Mouse (Mus musculus): ENCODE measurements around the gene Gh. TPM values are rescaled to one million over a fixed set of nuclear protein-coding genes. Genes with fewer than 3 reads are reported as not detected.

The Gh gene
- polyA plus RNA-seq, 1 experiment from 2014 or later: not detected

DNA sequence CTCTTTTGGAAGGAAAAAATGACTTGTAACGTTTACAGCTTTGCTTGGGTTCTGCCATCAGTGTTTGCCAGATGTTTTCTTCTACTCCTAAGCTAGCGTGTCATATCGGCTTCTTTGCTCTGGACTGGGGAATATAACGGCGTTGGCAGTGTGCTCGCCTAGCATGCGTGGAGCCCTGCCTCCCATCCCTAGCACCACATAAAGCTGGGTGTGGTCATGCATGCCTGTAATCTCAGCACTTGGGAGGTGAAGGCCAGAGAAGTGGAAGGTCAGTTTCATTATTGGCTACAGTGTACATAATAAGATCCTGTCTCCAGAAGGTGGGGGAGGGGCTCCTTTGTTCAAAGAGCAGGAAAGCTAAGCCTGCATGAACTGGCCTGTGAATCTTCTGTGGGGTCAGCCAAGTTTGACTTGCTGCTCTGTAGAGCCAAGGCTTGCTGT is 26.7 kb downstream of the Gh start:
- H3K4me1 ChIP-seq: peaks cover 18% of the 10 kb centered on the region
- H3K27me3 ChIP-seq (replicated peaks): 0 out of 2 replicates have a peak, but pooled peaks cover 2% of the 10 kb centered on the region
- no peaks in the 10 kb centered on the region for H3K36me3 ChIP-seq
- H3K27ac ChIP-seq: no peak overlapping the region
- WGBS: 90% methylated on average over 7 of the region's 7 CpGs
- ATAC-seq (ENCODE audit: low FRiP score, low read depth): no peak
- no peak overlapping the region for H3K9ac ChIP-seq
- H3K4me3 ChIP-seq: no peak overlapping the region
- H3K9me3 ChIP-seq: no peaks in the 10 kb centered on the region
- no peak overlapping the region for H3K4me2 ChIP-seq (replicated peaks)

- Histone ChIP-seq H3K4me2 (replicated peaks) (no peak overlapping the region), H3K9ac (no peak overlapping the region), H3K4me1 (peaks cover 21% of the 10 kb centered on the region), H3K36me3 (no peaks in the 10 kb centered on the region), H3K9me3 (no peaks in the 10 kb centered on the region), H3K27me3 (replicated peaks) (0 out of 2 replicates have a peak, but pooled peaks cover 2% of the 10 kb centered on the region), H3K27ac (no peak overlapping the region), H3K4me3 (no peak overlapping the region)
- WGBS: 93% methylated on average over 1 of the region's 1 CpGs
- no peak for ATAC-seq (ENCODE audit: low FRiP score, low read depth)
Measured at GRCm38 (mm10) chr11:106274374-106274773, 27.3 kb downstream of the Gh start.

DNA sequence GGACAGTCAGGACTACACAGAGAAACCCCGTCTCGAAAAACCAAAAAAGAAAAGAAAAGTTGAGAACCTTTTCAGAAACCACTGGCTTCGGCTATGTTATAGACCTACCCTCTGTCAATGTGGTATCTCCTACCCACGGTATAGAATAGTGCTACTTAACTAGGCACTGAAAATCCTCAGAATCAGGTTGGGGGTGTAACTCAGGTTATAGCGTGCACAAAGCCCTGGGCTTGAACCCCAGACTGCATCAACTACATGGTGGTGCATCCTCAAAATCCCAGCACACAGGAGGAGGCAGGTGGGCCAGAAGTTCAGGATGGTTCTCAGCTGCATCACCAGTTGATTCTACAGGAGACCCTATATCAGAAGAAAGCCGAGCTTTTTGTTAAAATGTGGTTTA is 27.9 kb downstream of the Gh start:
- 95% methylated on average over 6 of the region's 6 CpGs for WGBS

GRCm38 (mm10) chr11:106273311-106273684 is 28.4 kb downstream of the Gh start:
- peak; percentile 38; the same call in 1 of the 2 replicates for ATAC-seq (ENCODE audit: low FRiP score, low read depth)
- Histone ChIP-seq H3K4me1 (peaks cover 32% of the 10 kb centered on the region), H3K4me2 (replicated peaks) (peak overlapping the region; percentile 85), H3K27ac (no peak overlapping the region), H3K9ac (peak overlapping the region; percentile 95), H3K36me3 (no peaks in the 10 kb centered on the region), H3K4me3 (peak overlapping the region; percentile 94), H3K9me3 (no peaks in the 10 kb centered on the region), H3K27me3 (replicated peaks) (0 out of 2 replicates have a peak, but pooled peaks cover 2% of the 10 kb centered on the region)
- WGBS: 20% methylated on average over 16 of the region's 16 CpGs

More for the DNA sequence above, 27.9 kb downstream of the Gh start:
- H3K36me3 ChIP-seq: no peaks in the 10 kb centered on the region
- no peak overlapping the region for H3K4me3 ChIP-seq
- no peak overlapping the region for H3K9ac ChIP-seq
- H3K4me1 ChIP-seq: peaks cover 26% of the 10 kb centered on the region
- no peak for ATAC-seq (ENCODE audit: low FRiP score, low read depth)
- peak overlapping the region; percentile 85; the same call in 1 of the 2 replicates for H3K4me2 ChIP-seq (replicated peaks)
- 0 out of 2 replicates have a peak, but pooled peaks cover 2% of the 10 kb centered on the region for H3K27me3 ChIP-seq (replicated peaks)
- H3K9me3 ChIP-seq: no peaks in the 10 kb centered on the region
- H3K27ac ChIP-seq: no peak overlapping the region

- Histone ChIP-seq H3K9ac (peak within 1 kb of the TSS; percentile 95), H3K9me3 (no peaks in the 10 kb centered on the region), H3K4me1 (peaks cover 37% of the 10 kb centered on the region), H3K27ac (peak within 1 kb of the TSS; percentile 72), H3K27me3 (replicated peaks) (no peaks in the 10 kb centered on the region), H3K4me2 (replicated peaks) (peak within 1 kb of the TSS; percentile 85), H3K4me3 (peak within 1 kb of the TSS; percentile 94), H3K36me3 (no peaks in the 10 kb centered on the region)
- peak; percentile 91 for ATAC-seq (ENCODE audit: low FRiP score, low read depth)
- WGBS: under 1% methylated on average over 72 of the region's 72 CpGs
Measured at GRCm38 (mm10) chr11:106272644-106273310, 28.9 kb downstream of the Gh start, which contains the start of gene Smarcd2. TSS of gene Smarcd2 (minus strand) at chr11:106272972.

DNA sequence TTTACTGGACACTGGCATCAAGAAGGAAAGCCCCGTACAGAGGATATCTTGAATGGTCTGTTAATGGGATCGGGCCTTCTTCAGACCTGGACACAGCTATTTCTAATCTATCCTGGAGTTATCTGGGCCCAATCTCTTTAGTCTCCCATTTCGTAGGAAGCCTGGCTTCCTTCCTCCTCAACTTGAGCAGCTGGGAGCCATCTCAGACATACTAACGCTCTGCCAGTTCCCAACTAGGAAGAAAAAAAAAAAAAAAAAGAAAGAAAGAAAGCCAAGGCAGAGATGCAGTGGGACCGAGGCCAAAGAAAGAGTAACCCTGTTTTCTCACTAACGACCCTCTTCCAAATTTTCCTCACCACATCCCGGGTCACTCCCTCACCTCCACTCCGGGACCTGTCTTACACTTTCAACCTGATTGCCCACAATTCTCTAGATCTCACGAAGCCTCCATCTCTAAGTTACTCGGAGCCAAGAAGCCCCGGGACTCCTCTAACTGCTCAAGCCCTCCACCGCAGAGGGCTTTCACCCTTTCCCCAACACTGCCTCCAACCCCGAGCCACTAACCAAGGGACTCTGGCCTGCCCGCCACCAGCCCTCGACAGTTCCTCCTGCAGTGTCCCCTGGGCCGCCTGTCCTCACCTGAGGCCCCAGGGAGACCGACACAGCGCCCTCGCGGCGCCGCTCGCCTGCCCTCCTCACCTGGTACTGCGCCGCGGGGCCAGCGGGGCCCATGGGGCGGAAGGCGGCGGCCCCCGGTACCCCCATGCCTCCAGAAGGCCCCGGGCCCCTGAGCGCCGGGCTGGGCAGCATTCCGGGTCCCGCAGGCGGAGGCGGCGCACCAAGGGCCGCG is 29.6 kb downstream of the Gh start:
- H3K27me3 ChIP-seq (replicated peaks): no peaks in the 10 kb centered on the region
- peak overlapping the region; percentile 72 for H3K27ac ChIP-seq
- no peaks in the 10 kb centered on the region for H3K9me3 ChIP-seq
- peak overlapping the region; percentile 94 for H3K4me3 ChIP-seq
- peaks cover 3% of the 10 kb centered on the region for H3K36me3 ChIP-seq
- peaks cover 44% of the 10 kb centered on the region for H3K4me1 ChIP-seq
- peak overlapping the region; percentile 85 for H3K4me2 ChIP-seq (replicated peaks)
- WGBS: 2% methylated on average over 41 of the region's 41 CpGs
- H3K9ac ChIP-seq: peak overlapping the region; percentile 95
- peak; percentile 33 for ATAC-seq (ENCODE audit: low FRiP score, low read depth)

DNA sequence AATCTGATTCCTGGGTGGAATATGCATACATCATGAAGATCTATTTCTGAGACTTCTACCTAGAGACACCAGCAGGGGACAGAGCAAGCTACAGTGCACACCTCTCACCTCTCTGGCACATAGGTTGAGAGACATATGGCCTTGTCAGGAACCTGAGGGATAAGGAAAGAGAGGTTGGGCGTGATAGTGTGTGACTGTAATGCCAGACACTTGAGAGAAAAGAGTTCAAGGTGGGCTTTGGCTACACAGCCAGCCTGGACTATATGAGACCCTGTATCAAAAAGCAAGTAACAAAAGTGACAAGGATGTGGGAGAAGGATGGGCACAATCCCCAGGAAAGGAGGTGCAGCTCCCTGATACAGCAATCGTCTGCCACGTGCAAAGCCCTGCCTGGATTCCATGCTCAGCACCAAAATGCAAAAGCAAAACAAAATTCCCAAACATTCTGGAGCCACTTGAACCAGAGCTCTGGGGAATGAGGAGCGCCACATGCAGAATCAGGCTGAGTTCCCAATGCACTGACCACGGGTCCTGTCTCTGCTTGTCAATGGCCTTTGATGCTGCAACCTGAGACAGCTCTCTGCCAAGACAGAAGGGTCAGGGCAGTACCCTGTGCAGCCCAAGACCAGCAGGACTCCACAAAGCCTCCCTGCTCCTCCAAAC is 30.4 kb downstream of the Gh start:
- H3K4me1 ChIP-seq: peaks cover 46% of the 10 kb centered on the region
- peaks cover 11% of the 10 kb centered on the region for H3K36me3 ChIP-seq
- peak overlapping the region; percentile 85 for H3K4me2 ChIP-seq (replicated peaks)
- H3K27ac ChIP-seq: no peak overlapping the region; the same call in 1 of the 2 replicates
- no peaks in the 10 kb centered on the region for H3K9me3 ChIP-seq
- WGBS: 52% methylated on average over 5 of the region's 5 CpGs
- H3K9ac ChIP-seq: peak overlapping the region; percentile 95
- no peak for ATAC-seq (ENCODE audit: low FRiP score, low read depth)
- peak overlapping the region; percentile 94 for H3K4me3 ChIP-seq
- no peaks in the 10 kb centered on the region for H3K27me3 ChIP-seq (replicated peaks)

GRCm38 (mm10) chr11:106269060-106269431 is 32.6 kb downstream of the Gh start:
- peak overlapping the region; percentile 69 for H3K27ac ChIP-seq
- no peak for ATAC-seq (ENCODE audit: low FRiP score, low read depth)
- no peaks in the 10 kb centered on the region for H3K9me3 ChIP-seq
- H3K27me3 ChIP-seq (replicated peaks): no peaks in the 10 kb centered on the region
- peak overlapping the region; percentile 38; the same call in 1 of the 2 replicates for H3K9ac ChIP-seq
- H3K4me2 ChIP-seq (replicated peaks): peak overlapping the region; percentile 45
- peaks cover 46% of the 10 kb centered on the region for H3K4me1 ChIP-seq
- H3K36me3 ChIP-seq: peaks cover 33% of the 10 kb centered on the region
- 39% methylated on average over 3 of the region's 3 CpGs for WGBS
- H3K4me3 ChIP-seq: no peak overlapping the region

- Histone ChIP-seq H3K4me3 (no peak overlapping the region), H3K27ac (peak overlapping the region; percentile 69), H3K4me2 (replicated peaks) (peak overlapping the region; percentile 45), H3K9me3 (no peaks in the 10 kb centered on the region), H3K36me3 (peaks cover 38% of the 10 kb centered on the region), H3K4me1 (peaks cover 46% of the 10 kb centered on the region), H3K27me3 (replicated peaks) (no peaks in the 10 kb centered on the region), H3K9ac (peak overlapping the region; percentile 38)
- WGBS: 34% methylated on average over 8 of the region's 8 CpGs
- no peak for ATAC-seq (ENCODE audit: low FRiP score, low read depth)
Measured at GRCm38 (mm10) chr11:106268326-106269059, 33.2 kb downstream of the Gh start.

DNA sequence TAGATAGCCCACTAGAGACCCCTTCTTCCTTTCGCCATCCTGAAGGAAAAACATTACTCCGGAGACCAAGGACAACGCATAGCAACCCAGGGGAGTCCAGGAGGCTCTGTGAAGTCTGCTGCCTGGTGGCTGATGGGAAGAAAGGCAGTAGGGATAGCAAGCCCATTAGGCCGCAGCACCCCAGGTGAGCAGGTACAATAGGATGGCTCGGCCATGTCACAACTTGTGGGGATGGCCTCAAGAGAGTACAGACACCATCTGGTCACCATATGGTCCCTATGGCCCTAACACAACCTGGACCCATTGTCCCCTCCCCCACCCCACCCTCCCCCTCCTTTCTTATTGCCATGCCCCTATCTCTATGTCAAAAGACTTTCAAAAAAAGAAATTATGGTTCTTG is 33.8 kb downstream of the Gh start:
- no peak for ATAC-seq (ENCODE audit: low FRiP score, low read depth)
- H3K9ac ChIP-seq: 0 out of 2 replicates have a peak overlapping the region, but pooled peaks have one; percentile 38
- H3K27ac ChIP-seq: peak overlapping the region; percentile 69
- peaks cover 43% of the 10 kb centered on the region for H3K4me1 ChIP-seq
- 53% methylated on average over 5 of the region's 5 CpGs for WGBS
- H3K36me3 ChIP-seq: peaks cover 45% of the 10 kb centered on the region
- H3K4me2 ChIP-seq (replicated peaks): peak overlapping the region; percentile 45
- no peak overlapping the region for H3K4me3 ChIP-seq
- H3K27me3 ChIP-seq (replicated peaks): no peaks in the 10 kb centered on the region
- no peaks in the 10 kb centered on the region for H3K9me3 ChIP-seq

- H3K36me3 ChIP-seq: peaks cover 50% of the 10 kb centered on the region
- peaks cover 43% of the 10 kb centered on the region for H3K4me1 ChIP-seq
- H3K9ac ChIP-seq: no peak overlapping the region
- no peaks in the 10 kb centered on the region for H3K9me3 ChIP-seq
- peak overlapping the region; percentile 45 for H3K4me2 ChIP-seq (replicated peaks)
- no peak for ATAC-seq (ENCODE audit: low FRiP score, low read depth)
- no peak overlapping the region for H3K4me3 ChIP-seq
- 72% methylated on average over 15 of the region's 15 CpGs for WGBS
- H3K27ac ChIP-seq: 0 out of 2 replicates have a peak overlapping the region, but pooled peaks have one; percentile 69
- no peaks in the 10 kb centered on the region for H3K27me3 ChIP-seq (replicated peaks)
Measured at GRCm38 (mm10) chr11:106267311-106267852, 34.3 kb downstream of the Gh start.
